Mouse (Mus musculus): ENCODE data around the gene Pappa. TPM values are rescaled to one million over a fixed set of nuclear protein-coding genes. Genes with fewer than 3 reads are reported as not detected.

Gene Pappa
- total RNA-seq (2021), result under 1 TPM; 0.43 to 0.50 TPM

DNA sequence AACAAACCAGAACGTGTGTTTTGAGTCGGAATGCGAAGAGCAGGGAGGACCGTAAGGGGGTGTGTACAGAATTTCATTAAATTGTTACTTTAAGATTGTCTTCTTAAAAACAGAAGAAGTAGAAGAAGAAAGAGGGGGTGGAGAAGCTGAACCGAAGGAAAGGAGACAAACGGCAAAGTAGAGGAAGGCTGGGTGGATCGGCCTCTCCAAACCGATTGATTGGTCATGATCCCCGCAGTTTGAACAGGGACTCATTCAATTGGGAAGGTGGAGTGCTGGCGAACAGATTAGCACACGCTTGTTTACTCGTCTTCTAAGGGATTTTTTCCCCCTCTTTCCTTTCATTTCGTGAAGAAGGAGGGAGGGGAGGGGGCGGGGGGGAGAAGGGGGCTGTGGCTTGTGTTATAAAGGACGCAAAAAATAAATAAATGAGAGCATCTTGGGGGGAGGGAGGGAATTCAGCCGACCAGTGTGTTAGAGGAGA, at the start of gene Pappa:
Gene Pappa, plus strand, starts transcription at position 434 of the 484 bp plus-strand sequence.
- intact Hi-C loops (cut with DNase I), result loop anchor here (2.0 to 10.0 kb wide), 2 partner anchors 373 to 589 kb away; no protein-coding TSS in a partner anchor
- no peak for DNase-seq

DNA sequence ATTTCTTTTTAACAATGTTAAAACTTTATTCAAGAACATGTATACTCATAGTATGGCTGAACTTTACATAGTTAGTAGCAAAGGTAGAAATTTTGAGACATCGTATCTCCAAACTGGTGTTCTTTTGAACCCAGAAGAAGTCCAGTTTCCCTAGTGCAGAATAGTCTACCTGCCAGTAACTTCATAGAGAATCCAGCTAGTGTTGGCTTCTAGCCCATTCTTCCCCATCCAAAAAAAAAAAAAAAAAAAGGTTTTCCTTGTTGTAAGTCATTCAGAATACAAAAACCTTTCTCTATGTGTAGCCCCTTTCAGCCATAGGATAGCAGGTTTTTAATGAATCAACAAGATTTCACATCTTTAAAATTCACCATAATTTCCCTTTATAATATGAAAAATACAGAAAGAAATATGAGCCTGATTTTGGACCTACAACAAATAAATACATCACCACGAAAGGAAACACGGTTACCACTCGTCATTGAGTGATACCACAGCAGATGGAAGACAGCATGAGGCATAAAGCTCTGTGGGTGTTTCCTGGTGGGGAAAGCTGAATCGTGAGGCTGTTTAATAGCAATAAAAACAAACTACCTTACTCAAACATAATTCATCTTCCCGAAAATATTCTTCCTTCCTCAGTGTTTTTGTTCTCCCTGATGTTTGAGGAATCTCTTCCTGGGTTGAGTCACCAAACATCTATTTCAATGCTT, 45.9 kb upstream of the Pappa start:
- intact Hi-C loops (cut with DNase I), result no loop called here
- no peak for DNase-seq

DNA sequence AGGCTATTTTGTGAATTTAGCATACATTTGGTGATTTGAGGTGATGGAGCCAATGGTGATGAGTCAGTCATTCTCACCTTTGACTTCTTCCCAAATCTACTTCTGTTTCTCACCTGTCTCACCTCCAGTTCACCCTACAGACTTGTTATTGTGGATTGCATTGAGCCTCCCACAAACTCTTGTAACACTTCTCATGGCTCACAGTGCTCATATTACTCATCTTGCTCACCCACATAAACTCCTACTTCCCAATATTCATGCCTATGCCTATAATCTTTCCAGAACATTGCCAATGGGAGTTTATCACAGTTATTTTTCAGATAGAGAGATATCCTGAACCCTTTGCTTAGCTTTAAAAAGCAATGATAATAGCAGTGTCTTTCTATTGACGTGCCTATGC, 37.1 kb upstream of the Pappa start:
- intact Hi-C loops (cut with DNase I), result no loop called here
- DNase-seq, result no peak

DNA sequence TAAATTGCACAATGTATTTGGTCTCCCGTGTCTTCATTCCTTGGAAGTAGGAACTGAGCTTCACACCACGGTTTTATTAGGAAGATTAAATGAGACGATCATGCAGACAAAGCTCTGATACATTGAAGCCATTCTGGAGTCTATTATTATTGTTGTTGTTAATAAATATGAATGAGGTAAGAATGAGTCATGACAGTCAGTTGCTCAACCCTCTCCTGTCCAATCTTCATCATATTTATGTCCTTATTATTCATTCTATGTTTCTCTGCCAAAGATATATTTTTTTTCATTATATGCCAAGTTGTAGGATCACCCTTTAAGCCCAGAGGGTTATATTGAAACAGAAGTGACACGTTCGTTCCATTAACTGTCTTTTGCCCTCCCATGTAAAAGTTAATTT, 36.4 kb upstream of the Pappa start:
- intact Hi-C loops (cut with DNase I), result no loop called here
- DNase-seq, result no peak

DNA sequence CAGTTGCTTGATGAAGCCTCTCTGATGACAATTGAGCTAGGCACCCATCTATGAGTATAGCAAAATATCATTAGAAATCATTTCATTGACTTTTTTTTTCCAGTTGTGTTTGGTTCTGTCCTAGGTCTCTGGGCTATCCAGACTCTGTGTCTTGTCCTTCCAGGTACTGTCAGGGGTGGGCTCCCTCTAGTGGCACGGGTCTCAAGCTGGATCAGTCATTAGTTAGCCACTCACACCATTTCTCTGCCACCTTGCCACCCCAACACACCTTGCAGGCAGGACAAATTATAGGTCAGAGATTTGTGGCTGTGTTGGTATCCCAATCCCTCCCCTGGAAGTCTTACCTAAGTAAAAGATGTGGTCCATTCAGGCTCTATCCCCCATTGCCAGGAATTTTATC, 31.8 kb upstream of the Pappa start:
- intact Hi-C loops (cut with DNase I), result no loop called here
- no peak for DNase-seq

DNA sequence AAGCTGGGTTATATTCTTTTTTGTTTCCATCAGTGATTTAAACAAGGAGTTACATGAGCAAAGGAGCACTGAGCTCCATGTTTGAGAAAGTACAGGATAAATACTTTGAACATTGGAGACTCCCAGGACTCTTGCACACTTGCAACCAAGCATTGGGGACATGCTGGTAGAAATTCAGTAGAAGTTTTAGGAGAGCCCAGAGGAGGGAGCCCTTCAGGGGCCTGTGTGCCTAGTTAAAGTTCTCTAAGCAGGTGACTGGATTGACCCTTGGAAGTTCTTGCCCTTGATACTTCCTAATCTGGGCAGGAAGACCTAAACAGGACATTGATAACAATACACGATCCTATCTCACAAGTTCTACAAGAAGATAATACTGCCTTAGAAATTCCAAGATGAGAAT, 3.6 kb upstream of the Pappa start:
- no peak for DNase-seq
- intact Hi-C loops (cut with DNase I), result loop anchor here (2.0 to 10.0 kb wide), 2 partner anchors 468 to 586 kb away; no protein-coding TSS in a partner anchor

DNA sequence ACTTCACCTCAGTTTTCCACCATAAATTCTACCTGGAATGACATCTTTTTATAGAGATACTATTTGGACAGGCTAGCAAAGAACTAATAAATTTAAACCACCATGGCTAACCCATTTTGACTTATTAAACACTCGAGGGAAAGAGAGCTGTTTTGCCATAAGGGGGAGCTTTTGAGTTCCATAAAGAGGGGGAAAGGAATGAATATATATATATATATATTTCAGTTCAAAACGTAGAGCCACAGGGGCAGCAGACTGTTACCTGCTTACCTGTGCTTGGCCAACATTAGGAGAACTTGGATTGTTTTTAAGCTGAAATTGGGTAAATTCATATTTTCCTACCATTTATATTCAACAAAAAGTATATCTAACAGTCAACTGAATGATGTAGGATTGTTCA, 1.1 kb upstream of the Pappa start:
- DNase-seq, result no peak
- intact Hi-C loops (cut with DNase I), result loop anchor here (2.0 to 10.0 kb wide), 2 partner anchors 374 to 588 kb away; no protein-coding TSS in a partner anchor

DNA sequence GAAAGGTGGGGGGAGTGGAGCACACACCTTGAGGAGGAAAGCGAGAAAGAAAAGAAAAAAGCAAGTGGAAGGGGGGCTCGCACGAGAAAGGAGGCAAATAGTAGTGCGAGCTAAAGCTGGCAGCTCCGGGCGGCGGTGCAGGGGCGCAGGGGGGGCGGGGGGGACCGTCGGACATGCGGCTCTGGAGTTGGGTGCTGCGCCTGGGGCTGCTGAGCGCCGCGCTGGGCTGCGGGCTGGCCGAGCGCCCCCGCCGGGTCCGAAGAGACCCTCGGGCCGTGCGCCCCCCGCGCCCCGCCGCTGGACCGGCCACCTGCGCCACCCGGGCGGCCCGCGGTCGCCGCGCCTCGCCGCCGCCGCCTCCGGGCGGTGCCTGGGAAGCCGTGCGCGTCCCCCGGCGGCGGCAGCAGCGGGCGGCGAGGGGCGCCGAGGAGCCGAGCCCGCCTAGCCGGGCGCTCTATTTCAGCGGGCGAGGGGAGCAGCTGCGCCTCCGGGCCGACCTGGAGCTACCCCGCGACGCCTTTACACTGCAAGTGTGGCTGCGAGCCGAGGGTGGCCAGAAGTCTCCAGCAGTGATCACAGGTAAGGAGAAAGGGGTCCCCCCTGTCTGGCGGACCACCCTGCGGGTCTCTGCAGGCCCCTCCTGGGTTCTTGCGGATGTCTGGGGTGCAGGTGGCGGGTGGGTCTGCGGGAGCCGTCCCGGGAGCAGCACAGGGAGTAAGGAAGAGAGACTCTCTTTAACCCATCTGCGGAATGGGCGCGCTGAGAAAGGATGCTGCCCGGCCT, 586 bp downstream of the Pappa start:
- intact Hi-C loops (cut with DNase I), result loop anchor here (10.0 kb wide), 1 partner anchor 590 kb away; no protein-coding TSS in a partner anchor
- peak; percentile 8 to 22 for DNase-seq

DNA sequence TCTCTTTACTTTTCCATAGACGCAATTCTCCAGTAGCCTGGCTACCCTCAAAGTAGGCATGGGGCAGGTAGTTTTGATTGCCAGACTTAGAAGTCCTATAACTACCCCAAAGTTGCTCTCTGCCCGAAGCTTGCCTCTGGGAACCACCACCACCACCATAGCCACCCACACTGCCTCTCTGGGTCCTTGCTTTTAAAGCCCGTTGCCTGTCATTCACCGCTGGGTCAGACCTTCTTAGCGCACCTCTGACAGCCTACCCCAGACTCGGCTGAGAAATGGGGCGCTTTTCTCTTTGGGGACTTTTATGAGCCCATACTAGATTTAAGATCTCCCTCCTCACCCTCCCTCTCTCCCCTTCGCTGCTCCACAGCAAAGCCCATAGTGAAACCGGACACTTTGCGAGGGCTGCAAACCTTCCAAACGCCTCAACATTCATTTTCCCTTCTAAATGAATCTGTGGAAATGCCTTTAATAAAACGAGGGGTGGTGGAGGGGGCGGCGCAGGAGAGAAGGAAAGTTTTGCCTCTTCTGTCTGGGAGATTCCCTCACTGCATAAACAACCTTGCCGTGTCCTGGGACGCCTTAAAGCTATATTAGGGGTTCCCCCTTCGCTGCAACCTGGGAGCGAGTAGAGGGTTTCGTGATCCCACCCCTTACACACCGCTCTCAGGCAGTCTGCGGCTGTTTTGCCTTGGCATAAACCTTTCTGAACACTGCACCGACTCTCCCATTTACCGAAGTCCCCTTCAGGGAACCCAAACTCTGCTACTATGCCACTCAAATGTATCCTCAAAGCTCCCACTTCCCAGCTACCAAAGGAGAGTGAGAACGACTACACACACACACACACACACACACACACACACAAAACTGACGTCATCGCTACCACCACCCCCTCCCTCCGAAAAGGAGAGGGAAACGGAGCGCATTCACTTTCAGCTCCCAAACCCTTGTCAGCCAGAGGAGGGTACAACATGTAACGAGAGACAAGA, 1.7 kb downstream of the Pappa start:
- intact Hi-C loops (cut with DNase I), result loop anchor here (10.0 kb wide), 1 partner anchor 591 kb away; no protein-coding TSS in a partner anchor
- peak; percentile 36 to 56 for DNase-seq

DNA sequence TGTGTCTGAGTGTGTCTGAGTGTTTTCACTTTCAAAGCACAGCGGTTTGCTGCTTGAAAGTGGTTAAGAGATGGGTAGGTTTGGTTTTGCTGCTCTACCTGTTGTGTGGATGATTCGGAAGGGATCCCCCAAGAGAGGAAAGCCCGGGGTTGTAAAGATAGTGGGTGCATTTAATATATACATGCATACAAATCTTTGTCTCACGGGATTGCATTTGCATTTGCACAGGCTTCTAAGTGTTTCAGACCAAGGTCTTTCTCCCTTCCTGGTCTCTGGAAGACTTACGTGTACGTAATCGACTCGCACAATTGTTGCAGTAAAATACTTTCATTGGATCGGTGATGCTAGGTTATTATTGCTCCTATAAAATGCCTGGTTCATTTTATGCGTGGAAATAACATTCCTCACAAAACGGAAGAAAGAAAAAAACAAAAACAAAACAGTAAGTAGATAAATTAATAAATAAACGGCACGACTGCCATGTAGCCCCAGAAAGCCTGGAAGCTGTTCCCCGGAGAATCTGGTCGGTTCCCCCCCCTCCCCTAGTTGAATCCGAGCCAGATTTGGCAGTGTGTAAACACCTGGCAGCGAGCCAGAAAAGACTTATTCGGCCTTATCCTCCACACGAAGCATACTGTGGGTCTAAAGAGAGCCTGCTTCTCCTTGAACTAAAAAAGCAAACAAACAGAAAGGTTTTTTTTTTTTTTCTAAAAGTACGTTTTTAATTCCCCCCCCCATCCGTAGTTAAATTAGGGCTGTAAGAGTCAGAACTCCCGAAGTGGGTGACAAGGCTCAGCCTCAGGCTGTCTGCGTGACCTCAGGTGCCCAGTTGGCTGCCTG, 2.7 kb downstream of the Pappa start:
- intact Hi-C loops (cut with DNase I), result loop anchor here (10.0 kb wide), 1 partner anchor 592 kb away; no protein-coding TSS in a partner anchor
- DNase-seq, result peak; percentile 35 to 37

DNA sequence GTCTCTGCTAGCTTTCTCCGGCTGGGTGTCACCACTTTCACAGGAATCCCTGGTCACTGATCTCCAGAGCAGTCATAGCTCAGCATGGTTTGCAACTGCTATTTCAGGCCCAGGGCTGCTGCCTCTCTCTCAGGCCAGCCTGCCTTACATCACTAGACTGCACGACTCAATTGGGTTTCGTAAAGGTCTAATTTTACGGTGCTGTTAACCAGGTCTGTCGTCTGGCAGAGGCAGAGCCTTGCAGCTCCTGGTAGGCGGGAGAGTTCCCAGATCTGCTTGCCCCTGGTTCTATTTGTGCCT, 3.3 kb downstream of the Pappa start:
- DNase-seq, result peak; percentile 23 to 37
- intact Hi-C loops (cut with DNase I), result loop anchor here (10.0 kb wide), 1 partner anchor 592 kb away; no protein-coding TSS in a partner anchor

DNA sequence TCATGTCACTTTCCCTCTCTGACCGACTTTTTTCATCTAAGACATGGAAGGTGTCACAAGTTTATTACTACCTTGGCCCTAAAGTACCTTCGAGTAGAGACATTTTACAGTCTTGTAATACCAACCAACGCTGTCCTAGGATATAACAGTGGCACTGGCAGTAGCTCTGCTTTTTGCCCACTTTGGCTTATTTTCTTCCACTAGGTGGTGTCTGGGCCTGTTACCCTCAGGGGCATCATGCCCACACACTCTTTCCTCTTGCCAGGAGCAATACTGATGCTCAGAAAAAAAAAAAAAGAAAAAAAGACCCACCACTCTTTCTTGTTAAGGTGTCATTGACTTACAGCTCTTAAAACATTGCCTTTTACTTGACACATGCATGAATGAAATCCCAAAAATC, 8.7 kb downstream of the Pappa start:
- intact Hi-C loops (cut with DNase I), result no loop called here
- no peak for DNase-seq

DNA sequence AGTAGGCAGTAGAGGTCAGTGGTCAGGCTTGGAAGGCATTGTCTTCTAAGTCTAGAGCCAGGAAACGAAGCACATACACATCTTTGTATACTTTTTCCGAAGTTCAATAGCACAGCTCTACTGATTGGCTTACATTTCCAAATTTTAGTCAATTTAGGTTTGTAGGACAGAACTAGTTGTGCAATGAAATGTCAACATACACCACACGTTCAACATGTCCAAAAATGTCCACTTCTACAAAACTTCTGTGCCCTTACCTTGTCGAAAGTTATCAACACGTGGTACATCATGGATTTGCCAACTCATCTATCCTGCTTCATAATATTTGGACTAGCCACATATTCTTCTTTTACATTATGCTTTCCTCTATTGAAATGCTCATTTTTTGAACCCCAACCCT, 10.4 kb downstream of the Pappa start:
- intact Hi-C loops (cut with DNase I), result no loop called here
- no peak for DNase-seq

DNA sequence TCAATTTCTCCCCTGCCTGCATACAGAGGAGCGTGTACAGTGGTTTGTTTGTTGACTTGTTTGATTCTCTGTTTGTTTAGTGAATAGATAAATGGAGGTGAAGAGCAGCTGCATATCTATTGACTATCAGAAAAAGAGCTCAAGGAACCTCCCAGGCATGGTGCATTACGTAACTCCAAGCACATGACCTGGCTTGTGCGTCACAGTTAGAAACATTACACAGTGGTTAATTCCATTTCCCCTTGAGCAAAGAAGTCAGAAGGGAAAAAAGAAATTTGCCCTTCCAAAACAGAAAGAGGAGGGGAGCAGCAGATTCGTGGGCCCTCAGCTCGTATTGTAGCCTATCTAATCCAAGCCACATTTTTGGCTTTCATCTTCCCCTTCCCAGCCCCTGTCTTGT, 11.1 kb downstream of the Pappa start:
- intact Hi-C loops (cut with DNase I), result no loop called here
- no peak for DNase-seq

DNA sequence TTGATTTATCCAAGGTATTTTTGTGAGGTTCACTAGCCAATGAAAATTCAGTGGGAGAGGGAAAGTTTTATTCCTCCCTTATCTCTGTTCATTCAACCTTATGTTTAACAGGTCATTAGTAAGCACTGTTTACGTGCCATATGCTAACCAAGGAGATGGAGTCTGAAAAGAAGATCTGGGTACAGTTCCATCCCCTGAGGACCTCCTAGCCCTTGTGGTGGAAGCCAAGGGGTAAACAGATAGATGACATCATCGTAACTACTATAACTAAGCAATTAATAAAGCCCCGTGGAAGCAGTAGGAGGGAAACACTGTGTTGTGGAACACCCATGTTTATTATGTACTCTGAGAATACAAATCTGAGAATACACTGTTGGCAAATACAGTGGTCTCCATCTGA, 12.6 kb downstream of the Pappa start:
- intact Hi-C loops (cut with DNase I), result no loop called here
- no peak for DNase-seq

DNA sequence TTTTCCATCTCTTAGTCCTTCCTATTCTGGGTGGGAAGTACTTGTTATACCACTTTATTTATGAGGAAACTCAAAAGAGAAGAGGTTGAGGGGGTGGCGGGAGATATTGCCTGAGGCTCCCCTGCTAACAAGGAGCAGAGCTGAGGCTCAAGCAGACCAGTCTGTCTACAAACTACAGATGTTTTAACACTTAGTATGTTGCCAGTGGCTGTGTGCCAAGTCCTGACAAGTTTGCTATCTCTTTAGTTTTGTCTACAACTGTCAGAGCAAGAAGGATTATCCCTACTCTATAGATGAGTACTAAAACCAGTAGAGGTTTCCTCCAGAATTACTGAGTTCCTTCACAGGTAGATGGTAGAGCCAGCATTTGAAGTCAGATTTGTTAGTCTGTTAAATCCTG, 23.0 kb downstream of the Pappa start:
- DNase-seq, result no peak
- intact Hi-C loops (cut with DNase I), result no loop called here

DNA sequence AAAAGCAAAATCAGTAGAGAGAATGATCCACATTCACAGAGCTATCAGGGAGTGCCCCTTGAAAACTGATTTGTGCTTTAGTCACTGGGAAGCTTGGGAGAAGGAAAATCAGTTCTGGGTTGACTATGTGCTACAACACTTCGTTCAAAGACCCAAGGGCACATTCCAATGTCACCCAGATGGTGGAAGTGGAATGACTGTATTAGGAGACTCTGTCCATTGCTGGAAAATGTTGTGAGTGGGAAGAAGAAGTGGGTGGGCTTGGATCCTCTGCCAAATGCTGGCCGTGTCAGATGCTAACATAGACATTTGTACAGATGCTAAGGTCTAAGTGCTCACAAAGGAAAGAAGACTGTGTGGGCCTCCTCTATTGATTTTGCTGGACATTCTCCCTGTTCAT, 29.6 kb downstream of the Pappa start:
- intact Hi-C loops (cut with DNase I), result no loop called here
- no peak for DNase-seq

DNA sequence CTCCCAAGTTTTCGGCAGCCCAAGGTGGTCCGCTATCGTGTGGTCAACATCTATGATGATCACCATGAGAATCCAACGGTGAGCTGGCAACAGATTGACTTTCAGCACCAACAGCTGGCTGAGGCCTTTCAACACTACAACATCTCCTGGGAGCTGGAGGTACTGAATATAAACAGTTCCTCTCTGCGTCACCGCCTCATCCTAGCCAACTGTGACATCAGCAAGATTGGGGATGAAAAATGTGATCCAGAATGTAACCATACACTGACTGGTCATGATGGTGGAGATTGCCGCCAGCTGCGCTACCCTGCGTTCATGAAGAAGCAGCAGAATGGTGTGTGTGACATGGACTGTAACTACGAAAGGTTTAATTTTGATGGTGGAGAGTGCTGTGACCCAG, 32.3 kb downstream of the Pappa start:
- intact Hi-C loops (cut with DNase I), result no loop called here
- peak in 1 of 2 experiments; percentile 11 for DNase-seq

DNA sequence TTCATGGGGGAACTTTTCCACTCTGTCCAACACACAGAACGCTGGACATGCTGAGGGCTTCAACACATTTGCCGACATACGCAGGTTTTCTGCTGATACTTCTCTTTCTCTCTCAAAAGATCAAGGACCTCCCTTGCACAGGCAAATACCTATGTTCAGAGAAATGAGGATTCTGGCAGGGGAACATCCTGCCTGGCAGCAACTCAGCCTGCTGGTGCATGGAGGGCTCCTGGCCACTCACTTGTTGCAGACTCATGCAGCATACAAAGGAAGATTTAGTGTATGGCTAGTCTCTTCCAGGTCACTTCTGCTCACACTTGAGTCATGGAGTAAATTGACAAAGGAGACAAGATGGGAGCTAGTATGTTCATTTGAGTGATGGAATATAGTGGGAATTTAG, 34.7 kb downstream of the Pappa start:
- intact Hi-C loops (cut with DNase I), result no loop called here

DNA sequence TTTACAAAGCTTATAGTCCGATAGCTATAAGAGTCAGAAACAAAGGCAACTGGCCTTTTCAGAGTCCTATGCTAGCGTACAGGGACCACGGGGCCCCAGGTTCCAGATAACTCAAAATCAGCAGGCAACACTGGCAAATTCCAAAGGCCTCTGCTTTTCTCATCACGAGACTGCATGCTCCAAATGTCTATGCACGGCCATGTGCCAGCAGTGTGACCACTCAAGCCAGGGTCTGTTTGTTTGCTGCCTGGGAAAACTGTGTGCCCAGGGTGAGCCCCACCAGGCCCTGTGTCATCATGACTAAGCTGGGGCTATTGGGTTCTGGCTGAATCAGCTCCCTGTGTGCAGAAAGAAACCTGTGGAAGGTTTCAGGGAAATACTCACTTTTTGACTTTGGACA, 35.5 kb downstream of the Pappa start:
- peak in 1 of 2 experiments; percentile 4 for DNase-seq
- intact Hi-C loops (cut with DNase I), result no loop called here

More for the DNA sequence above, 34.7 kb downstream of the Pappa start:
- no peak for DNase-seq

Data from heart, postnatal 36 days (tissue).